Mouse (Mus musculus): ENCODE data around the gene Prss45. TPM values are rescaled to one million over a fixed set of nuclear protein-coding genes. Genes with fewer than 3 reads are reported as not detected.

Prss45 gene
- total RNA-seq, 2 experiments from 2014 or later = 0.50 to 0.74 TPM

DNA sequence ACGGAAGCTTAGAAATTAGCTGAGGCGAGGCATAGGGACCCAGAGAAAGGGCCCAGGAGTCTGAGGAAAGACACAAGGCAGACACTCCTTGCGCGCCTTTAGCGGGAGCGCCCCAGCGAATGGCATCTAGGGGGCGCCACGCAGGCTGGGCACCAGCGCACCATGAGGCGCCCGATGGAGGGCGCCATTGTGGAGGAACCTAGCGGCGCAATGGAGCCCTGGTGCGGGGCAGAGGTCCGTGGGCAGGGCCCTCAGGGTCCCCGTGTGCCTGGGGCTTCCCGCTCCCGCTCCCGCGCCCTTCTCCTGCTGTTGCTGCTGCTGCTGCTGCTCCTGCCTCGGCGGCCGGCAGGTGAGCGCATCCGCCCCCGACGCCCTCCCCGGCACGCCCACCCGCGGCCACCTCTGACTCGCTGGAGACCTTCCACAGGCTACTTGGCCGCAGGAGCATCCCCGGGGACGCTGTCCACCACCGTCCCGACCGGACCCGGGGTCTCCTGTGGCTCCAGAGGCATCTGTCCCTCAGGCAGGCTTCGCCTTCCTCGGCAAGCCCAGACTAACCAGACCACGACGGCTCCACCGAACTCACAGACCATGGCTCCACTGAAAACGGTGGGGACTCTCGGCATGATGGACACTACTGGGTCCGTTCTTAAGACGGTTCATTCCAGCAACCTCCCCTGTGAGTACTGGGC lies 23.5 kb downstream of the Prss45 start, which contains the start of gene Prss50:
Gene Prss50 (plus strand): TSS at position 187 of the 692 bp plus-strand sequence.
- no peak for DNase-seq (ENCODE audit: low spot score in 2 of 2)

DNA sequence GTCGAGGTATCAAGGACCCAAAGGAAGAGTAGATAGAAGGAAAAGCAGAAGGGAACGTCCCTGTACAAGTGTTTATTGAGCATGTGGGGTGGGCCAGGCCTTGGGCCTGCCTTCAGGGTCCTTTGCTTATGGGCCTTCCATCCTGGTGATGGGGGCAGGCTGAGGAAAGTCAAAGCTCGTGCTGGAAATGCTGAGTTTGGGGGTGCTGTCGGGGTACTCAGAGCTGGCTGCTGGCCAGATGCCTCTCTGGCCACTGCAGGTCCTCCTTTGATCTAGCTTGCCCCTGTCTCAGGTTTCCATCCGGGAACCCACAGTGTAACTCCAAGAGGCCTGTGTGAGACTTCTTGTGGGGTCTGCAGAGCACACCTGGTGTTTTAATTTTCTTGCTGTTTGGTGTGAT lies 24.1 kb downstream of the Prss45 start:
- DNase-seq (ENCODE audit: low spot score in 2 of 2) = no peak

DNA sequence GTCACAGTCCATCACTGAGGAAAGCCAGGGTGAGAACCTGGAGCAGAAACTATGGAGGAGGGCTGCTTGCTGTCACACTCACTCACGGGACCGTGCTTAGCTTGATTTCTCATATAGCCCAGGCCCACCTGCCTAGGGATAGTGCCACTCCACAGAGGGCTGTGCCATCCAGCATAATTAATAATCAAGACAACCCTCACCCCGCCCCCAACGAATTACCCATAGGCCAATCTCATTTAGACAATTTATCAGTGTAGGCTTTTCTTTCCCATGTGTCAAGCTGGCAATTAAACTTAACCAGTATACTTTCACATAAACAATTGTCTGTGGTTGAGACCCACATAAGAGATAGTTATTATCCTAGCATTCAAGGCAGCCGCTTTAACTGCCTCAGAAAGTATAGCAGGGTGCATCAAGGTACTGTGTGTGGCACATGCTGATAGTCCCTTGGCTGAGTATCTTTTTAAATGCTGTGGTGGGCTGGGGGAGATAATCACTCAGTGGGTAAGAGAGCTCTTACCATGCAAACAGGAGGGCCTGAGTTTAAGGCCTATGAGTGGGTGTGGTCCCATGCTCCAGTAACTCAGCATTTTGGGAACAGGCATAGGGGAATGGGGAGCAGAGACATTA lies 24.7 kb downstream of the Prss45 start:
- no peak for DNase-seq (ENCODE audit: low spot score in 2 of 2)

DNA sequence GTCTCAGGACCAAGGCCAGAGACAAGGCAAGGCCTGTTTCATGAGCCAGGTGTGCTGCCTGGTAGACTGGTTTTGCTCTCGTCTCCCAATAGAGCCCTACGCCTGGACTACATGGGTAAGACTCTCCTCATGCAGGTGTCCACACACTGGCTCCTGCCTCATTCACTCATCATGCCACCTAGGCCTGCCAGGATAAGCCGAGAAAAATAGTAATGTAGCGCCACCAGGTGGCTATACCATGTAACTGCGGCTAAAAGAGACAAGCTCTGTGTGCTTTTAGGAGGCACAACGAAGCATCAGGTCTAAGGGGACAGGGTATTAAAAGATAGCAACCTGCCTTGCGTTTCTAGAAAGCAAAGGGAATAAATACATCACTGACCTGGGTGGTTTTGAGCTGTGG lies 36.6 kb downstream of the Prss45 start:
- peak; percentile 74 to 75 for DNase-seq (ENCODE audit: low spot score in 2 of 2)

DNA sequence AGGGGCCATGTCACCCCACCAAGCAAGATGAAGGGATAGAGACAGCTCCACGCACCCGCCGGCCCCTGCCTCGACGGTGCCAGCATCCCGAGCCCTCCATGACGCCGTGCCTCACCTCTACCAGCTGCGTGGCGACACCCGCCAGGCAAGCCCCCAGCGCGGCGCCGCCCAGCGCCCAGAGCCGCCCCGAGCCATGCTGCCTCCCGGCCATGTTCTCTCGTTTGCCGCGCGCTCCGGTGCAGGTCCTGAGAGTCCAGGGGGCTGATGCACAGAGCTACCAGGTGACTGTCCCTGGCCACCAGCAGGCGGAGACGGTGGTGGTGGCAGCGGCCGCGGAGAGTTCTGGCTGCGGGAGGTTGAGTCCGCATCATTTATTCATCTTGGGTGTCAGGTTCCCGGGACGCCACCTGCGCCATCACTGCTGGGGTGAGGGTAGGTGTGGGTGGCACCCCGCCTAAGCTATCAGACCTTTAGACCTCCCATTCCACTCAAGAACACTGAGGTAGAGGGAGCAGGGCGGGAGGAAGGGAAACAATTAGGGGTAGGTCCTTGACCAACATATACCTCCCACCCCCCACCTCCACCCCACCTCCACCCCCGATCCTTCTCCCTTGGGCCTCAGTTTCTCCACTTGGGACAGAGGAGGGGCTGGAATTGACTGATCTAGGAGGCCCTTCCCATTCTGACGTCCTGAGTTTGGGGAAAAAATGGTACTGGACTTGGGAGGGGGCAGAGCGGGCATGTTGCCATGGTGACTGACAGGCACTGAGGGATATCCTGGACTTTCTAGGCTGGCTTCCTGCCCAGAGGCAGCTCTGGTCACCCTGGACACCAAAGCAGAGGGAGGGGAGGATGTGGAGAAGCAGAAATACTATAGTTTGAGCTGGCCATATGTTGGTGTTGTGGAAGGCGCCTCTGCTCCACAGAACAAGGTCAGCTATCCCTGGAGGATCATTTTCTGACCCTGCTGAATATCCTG lies 39.6 kb downstream of the Prss45 start:
- peak; percentile 50 to 65 for DNase-seq (ENCODE audit: low spot score in 2 of 2)

DNA sequence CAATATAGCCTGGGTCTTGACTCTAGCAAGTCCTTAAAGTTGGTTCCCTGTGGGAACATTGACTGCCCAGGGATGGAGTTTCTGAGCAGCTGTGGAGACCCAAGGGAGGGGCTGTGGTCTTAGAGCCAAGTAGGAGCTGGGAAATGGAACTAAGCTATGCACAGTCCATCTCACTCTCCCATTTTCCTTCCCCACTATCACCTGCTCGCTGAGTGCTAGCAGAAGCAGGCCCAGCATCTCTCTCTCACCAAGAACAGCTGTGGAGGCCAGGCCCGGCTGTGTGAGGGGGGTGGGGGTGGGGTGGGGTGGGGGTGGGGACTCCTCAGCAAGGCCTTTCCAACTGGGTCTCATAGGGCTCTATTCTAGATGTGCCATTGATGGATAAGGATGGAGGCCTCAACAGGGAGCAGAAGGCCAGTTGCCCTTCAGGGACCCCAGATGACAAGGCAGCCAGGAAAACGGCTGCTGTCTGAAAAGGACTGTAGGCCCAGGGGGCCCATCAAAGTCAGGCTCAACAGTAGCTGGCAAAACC lies 40.3 kb downstream of the Prss45 start:
- no peak for DNase-seq (ENCODE audit: low spot score in 2 of 2)

DNA sequence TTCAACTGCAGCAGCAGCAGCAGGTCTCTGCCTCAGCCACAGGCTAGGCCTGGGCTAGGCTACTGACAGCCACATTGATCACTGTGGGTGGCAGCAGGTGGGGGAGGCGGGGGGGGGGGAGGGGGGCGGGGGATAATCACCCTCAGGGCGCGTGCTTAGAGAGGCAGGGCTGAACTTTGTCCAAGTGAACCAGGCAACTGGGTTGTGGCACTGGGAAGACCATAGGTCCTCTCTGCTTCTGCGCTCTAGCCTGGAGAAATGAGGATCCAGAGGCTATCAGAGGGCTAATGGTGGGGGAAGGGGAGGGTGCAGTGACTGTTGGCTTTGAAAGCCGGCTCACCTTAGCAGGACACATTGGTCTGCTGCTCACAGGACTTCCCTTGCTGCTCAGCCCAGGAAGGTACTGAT lies 40.9 kb downstream of the Prss45 start:
- no peak for DNase-seq (ENCODE audit: low spot score in 2 of 2)

DNA sequence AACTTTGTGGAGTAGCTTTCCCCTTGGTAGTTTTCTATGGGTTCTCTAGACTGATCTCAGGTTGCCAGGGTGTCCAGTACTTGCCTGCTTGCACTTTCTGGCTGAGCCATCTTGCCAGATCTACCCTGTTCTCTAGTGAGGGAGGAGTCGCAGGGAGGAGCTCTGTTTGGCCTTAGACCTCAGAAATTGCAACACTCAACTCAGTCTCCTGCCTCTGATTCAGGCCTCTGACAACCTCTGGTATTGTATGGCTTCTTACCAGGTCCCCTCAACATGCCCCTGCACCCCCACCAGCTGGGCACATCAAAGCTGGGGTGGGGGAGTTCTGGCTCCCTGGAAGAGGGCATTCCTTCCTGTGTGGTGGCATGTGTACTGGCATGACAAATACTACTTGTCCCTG lies 43.0 kb downstream of the Prss45 start:
- DNase-seq (ENCODE audit: low spot score in 2 of 2) = no peak

DNA sequence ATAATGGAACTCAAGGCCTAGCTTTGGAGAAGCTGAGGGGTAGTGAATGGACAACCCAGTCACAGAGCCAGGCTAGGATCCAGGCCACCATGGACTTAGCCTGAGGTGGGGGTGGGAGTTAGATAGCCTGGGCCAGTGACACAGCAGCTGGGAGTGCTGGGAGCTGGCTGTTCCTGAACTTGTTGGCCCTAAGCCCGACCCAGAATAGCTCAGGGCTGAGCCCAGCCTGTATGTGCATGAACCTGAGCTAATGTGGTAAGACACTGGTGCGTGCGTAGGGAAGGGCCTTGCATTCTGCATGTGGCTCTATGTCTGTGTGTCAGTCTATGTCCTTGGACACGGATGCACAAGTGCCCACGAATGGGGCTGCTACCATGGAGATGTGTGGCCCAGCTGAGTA lies 43.5 kb downstream of the Prss45 start:
- no peak for DNase-seq (ENCODE audit: low spot score in 2 of 2)

DNA sequence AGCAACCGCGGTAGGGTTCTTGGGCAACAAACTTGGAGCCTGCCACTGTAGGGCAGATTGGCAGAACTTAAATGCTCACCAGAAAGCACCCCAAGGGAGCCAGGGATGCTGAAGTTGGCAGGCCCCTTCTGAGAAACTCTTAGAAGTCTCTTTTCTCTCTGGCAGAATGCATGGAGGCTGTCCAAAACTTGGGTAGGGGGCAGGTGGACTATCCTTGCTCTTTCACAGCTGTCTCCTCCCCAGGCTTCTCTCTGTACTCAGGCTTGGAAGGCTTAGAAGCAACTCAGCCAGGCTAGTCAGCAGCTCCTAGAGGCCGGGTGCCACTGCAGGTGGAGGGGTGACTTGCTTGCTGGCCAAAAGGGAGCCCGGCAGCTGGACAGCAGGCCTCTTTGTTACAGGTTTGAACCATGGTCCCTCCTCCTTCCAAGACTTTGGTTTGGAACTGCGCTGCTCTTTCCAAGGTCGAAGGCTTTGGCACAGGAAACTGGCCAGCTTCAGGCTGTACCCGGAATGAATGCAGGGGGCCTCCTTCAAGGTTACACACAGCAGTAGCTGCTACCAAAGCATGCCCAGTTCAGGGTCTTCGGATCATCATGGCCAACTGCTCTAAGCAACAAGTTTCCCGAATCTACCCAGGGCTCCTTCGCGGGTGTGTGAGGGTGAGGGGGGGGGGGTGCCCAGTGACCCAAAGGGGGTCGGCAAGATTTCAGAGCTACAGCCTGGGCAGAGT lies 45.0 kb downstream of the Prss45 start, which contains the start of gene Als2cl:
Gene Als2cl (plus strand): TSS at position 680 of the 730 bp plus-strand sequence.
- DNase-seq (ENCODE audit: low spot score in 2 of 2) = peak; percentile 51 to 53

DNA sequence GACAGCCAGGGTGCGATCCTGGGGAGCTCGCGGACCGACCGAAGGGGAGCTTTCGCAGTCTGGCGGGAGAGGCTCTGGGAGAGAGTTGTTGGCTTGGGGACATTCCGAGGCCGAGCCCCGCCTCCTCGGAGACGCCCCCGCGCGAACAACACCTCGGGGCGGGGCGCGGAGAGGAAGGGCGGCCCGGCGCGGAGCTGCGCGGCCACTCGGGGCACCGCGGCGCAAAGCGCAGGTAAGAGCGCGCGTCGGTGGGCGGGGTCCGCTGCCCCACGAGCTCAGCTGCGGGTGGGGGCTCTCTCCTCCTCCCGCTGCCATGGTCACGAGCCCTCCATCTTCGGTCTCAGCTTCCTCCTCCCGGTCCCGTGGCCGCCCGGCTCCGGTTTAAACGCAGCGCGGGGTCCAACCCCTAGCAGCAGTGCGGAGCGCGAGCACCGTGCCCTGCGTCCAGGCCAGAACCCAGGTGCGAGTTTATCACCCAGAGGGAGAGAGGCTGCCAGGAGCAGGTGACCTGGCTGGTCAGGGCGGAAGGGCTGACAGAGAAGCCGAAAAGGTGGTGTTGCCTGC lies 45.7 kb downstream of the Prss45 start, which contains the start of gene Tmie:
Gene Tmie (minus strand): TSS at position 116 of the 564 bp plus-strand sequence.
- peak; percentile 48 to 63 for DNase-seq (ENCODE audit: low spot score in 2 of 2)

DNA sequence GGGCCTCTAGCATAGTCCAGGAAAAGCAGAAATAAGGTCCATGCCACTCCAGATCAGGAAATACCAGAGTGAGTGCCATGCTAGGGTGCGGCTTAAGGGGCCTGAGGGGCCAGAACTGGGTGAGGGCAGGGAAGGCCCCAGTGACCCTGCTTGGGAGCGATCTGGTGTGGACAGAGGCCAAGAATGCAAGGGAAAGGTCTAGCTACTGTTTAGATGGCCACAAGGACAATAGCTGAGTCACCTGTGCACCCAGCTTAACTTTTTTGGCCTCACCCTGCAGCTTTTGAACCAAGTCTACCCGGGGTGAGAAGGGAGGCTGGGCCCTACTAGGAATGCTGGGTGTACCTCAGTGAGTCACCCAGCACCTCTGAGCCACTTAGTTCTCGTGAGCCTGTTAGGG lies 46.4 kb downstream of the Prss45 start:
- no peak for DNase-seq (ENCODE audit: low spot score in 2 of 2)

DNA sequence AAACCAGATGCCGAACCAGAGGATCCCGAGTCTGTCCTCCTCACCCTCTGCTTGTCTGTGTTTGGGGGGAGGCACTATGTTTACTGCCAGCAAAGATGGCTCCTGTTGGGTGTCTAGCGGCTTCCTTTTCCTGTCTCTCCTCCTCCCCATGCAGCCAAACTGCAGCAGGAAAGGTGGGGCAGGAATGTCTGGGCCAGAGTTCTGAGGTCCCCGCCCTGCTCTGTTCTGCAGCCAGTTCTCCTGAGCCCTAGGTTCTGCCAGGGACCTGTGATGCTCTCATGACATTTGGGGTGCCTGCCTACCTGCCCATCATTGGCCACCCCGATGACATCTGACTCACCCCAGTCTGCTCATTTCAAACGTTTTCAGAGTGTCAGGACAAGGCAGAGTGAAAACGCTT lies 47.6 kb downstream of the Prss45 start:
- no peak for DNase-seq (ENCODE audit: low spot score in 2 of 2)

DNA sequence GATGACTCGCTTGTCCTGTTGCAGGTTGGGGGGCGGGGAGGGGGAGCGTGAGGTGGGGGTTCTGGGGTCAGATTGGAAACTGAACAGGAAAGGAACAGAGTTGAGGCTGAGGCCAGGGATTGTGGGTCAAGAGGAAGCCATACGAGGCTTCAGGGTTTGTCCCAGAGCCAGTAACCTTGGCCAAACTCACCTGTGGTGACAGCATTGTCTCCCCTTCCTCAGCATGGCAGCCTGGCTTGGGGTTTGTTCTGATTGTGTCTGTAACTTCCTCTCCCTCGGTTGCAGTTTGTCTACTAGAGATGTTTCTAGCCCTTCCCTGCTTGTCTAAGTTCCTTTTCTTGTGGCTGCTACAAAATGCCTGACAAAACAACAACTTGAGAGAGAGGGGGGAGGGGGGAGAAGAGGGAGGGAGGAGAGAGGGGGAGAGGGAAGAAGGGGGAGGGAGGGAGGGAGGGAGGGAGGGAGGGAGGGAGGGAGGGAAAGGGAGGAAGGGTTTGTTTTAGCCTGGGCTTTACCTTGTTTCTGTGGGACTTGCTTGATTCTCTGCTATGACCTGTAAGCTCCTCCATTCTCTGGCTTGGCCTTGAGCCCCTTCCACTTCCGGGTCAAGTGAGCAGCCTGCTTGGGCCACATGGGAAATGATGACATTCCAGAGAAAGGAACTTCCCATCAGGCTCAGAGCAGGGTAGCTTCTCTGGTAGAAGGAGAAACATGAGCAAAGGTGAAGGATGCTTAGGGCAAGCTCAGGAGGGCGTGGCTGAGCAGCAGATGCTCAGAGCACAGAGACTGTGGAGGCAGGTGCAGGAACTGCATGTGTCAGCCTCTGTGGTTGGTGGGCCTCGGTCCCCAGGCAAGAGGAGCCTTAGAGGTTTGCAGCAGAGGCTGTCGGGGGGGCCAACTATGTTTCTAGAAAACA lies 53.3 kb downstream of the Prss45 start:
- no peak for DNase-seq (ENCODE audit: low spot score in 2 of 2)

DNA sequence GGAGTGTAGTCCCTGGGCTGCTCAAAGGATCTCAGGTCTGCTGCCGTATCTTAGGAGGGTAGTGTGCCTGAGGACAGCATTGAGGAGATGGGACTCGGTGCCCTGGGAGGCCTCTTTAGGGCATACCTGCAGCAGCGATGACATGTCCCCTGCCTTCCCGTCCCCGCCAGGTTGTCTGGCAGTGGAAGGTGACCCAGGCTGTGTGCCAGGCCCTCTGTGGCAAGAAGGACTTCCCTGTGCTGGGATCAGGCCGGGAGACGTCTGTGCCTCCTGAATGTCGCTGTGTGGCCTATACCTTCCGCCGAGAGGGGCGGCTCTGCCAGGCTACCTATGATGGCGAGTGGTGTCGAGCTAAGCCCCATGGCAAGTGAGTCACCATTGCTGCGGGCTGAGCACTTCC lies 54.5 kb downstream of the Prss45 start:
- DNase-seq (ENCODE audit: low spot score in 2 of 2) = no peak

DNA sequence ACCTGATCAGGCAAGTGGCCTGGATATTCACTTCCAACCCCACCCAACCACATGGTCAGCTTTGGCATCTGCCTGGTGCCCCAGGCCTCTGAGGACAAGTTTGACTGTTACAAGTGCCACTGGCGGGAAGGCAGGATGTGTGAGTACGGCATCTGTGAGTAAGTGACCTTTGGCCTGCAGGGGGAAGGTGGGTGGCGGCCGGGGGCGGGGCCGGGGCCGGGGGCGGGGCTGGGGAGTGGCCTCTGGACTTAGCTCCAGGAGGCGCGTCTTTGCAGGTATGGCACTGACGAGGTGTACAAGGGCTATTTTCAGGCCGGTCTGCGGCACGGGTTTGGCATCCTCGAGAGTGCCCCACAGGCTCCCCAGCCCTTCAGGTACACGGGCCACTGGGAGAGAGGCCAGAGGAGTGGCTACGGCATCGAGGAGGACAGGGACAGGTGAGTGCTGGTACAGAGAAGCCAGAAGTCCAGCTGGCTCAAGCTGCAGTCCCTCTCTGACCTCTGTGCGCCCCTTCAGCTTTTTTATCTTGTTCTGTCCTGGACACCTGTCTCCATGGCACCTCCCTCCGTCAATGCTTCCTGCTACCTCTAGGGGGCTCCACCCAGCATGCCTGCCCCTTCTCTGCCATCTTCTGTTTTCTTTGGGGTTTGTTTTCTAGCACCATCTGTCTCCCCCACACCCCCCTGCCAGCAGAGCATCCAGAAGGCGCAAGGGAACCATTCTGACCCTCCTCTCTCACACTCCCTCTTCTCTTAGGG lies 55.8 kb downstream of the Prss45 start:
- DNase-seq (ENCODE audit: low spot score in 2 of 2) = no peak
